Mouse (Mus musculus) stomach, postnatal 0 days (tissue): Measurements from ENCODE around the gene Med27.

Experiments
- CTCF ChIP-seq: IDR thresholded peaks from 2 replicates; pipeline ENCODE4 v1.5.1; 2016; ENCODE audit warnings: antibody characterized with exemption, low read depth, mild to moderate bottlenecking, moderate library complexity
- EP300 ChIP-seq: optimal IDR thresholded peaks from 2 replicates; pipeline ENCODE3; 2016; ENCODE audit warnings: antibody characterized with exemption

GRCm38 (mm10) chr2:29436376-29436775 is 89.8 kb downstream of the Med27 start:
- TF ChIP-seq CTCF = no peak
- no peak for TF ChIP-seq EP300
